Mouse (Mus musculus): ENCODE measurements at regions not wholly inside any gene's neighbourhood (a gene's known extent, or its start where the extent isn't known, plus 50 kb on each side); places are given as distances from the start of the nearest gene placed in this dataset.

DNA sequence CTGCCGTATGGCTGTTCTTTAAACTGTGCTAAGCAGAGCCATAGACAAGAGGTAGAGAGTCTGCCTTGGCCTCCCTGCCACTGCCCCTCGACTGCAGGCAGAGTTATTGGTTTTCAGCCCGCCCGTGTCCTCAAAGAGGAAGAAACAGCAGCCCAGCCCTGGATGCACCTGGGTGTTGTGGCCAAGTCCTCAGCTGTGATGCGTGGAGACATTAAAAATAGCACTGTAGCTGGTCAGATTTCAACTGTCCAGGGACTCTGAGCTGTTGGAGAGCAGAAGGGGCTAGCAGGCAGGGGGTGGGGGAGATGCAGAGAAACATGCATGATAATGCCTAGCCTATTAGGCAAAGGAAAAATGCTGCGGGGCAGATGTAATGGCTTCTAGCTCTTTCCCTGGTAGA lies 327.1 kb upstream of the Clint1 start:
- H3K9ac ChIP-seq (replicated peaks) = no peak overlapping the region
- no peaks in the 10 kb centered on the region for H3K9me3 ChIP-seq
- 68% methylated on average over 6 of the region's 6 CpGs for WGBS
- no peak overlapping the region for H3K27ac ChIP-seq (replicated peaks)
- H3K4me1 ChIP-seq = peaks cover 5% of the 10 kb centered on the region; the same call in 1 of the 2 replicates
- no peak overlapping the region for H3K4me3 ChIP-seq
- H3K36me3 ChIP-seq = no peaks in the 10 kb centered on the region
- no peak for ATAC-seq (replicated peaks)
- no peak overlapping the region for H3K4me2 ChIP-seq (replicated peaks)
- no peaks in the 10 kb centered on the region for H3K27me3 ChIP-seq

- Histone ChIP-seq H3K4me3 (no peak overlapping the region), H3K9me3 (no peaks in the 10 kb centered on the region), H3K27me3 (no peaks in the 10 kb centered on the region), H3K36me3 (no peaks in the 10 kb centered on the region), H3K9ac (replicated peaks) (no peak overlapping the region), H3K4me2 (replicated peaks) (no peak overlapping the region), H3K4me1 (no peaks in the 10 kb centered on the region), H3K27ac (replicated peaks) (no peak overlapping the region)
- 88% methylated on average over 9 of the region's 9 CpGs for WGBS
- ATAC-seq (replicated peaks) = no peak
These were observed 320.7 kb upstream of the Clint1 start for GRCm38 (mm10) chr11:45531044-45531626.

- no peak for ATAC-seq (replicated peaks)
- Histone ChIP-seq H3K9me3 (no peaks in the 10 kb centered on the region), H3K4me1 (no peaks in the 10 kb centered on the region), H3K4me3 (no peak overlapping the region), H3K27me3 (no peaks in the 10 kb centered on the region), H3K36me3 (no peaks in the 10 kb centered on the region), H3K4me2 (replicated peaks) (no peak overlapping the region), H3K9ac (replicated peaks) (no peak overlapping the region), H3K27ac (replicated peaks) (no peak overlapping the region)
- 63% methylated on average over 7 of the region's 7 CpGs for WGBS
These were observed 318.3 kb upstream of the Clint1 start for GRCm38 (mm10) chr11:45533402-45534056.

DNA sequence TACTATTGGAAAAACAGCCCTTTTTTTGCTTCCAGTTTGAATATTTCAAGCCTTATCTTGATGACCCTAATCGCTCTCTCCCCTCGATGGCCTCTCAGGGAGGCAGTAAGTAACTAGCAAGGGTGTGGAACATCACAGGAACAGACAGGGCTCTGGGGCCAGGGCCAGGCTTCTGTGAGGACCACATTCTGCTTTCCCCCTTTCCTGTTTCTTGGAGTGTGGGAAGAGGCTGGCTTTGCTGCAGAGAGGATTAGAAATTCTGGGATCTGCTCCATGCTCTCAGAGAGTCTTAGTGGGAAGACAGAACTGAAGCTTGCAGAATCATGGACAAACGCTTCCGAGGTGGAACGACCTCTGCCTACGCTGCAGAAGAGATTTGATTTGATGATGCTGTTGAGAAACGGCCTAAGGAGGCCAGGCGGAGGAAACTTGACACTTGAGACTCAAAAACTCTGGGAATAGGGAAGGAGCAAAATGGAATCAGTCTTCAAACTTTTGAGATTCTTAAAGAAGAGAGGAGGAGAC lies 316.3 kb upstream of the Clint1 start:
- Histone ChIP-seq H3K4me2 (replicated peaks) (no peak overlapping the region), H3K36me3 (no peaks in the 10 kb centered on the region), H3K4me3 (no peak overlapping the region), H3K9me3 (no peaks in the 10 kb centered on the region), H3K9ac (replicated peaks) (no peak overlapping the region), H3K4me1 (no peaks in the 10 kb centered on the region), H3K27me3 (no peaks in the 10 kb centered on the region), H3K27ac (replicated peaks) (no peak overlapping the region)
- ATAC-seq (replicated peaks) = no peak
- 78% methylated on average over 8 of the region's 8 CpGs for whole genome bisulfite sequencing

GRCm38 (mm10) chr11:45538011-45538410 lies 313.8 kb upstream of the Clint1 start:
- ATAC-seq (replicated peaks) = no peak
- H3K27ac ChIP-seq (replicated peaks) = no peak overlapping the region
- H3K9me3 ChIP-seq = no peaks in the 10 kb centered on the region
- H3K4me2 ChIP-seq (replicated peaks) = no peak overlapping the region
- no peaks in the 10 kb centered on the region for H3K4me1 ChIP-seq
- H3K4me3 ChIP-seq = no peak overlapping the region
- no peaks in the 10 kb centered on the region for H3K27me3 ChIP-seq
- no peak overlapping the region for H3K9ac ChIP-seq (replicated peaks)
- no peaks in the 10 kb centered on the region for H3K36me3 ChIP-seq
- whole genome bisulfite sequencing = 61% methylated on average over 7 of the region's 7 CpGs

DNA sequence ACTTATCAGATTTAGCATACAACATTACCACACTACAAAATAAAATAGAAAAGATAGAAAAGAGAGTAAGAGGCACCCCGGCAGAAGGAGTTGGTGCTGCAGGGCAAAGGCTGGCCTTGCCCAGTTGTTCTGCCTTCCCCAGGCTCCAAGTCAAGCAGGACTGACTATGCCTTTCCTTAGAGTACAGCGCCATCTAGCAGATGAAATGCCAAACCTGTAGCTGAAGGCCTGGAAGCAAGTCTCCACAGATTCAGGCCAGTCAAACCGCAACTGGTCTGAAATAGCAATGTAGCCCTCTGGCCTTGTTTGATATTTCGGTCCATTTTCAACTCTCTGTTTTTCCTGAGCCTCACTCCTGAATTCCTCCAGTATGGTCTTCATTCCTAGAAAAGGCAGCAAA lies 312.4 kb upstream of the Clint1 start:
- peak; percentile 82 for ATAC-seq (replicated peaks)
- Histone ChIP-seq H3K9me3 (no peaks in the 10 kb centered on the region), H3K27me3 (no peaks in the 10 kb centered on the region), H3K4me1 (no peaks in the 10 kb centered on the region), H3K36me3 (no peaks in the 10 kb centered on the region), H3K4me3 (no peak overlapping the region), H3K4me2 (replicated peaks) (no peak overlapping the region), H3K9ac (replicated peaks) (no peak overlapping the region), H3K27ac (replicated peaks) (no peak overlapping the region)
- WGBS = 46% methylated on average over 4 of the region's 4 CpGs

- Histone ChIP-seq H3K9ac (replicated peaks) (no peak overlapping the region), H3K4me3 (no peak overlapping the region), H3K27me3 (no peaks in the 10 kb centered on the region), H3K9me3 (no peaks in the 10 kb centered on the region), H3K4me1 (no peaks in the 10 kb centered on the region), H3K4me2 (replicated peaks) (no peak overlapping the region), H3K27ac (replicated peaks) (no peak overlapping the region), H3K36me3 (no peaks in the 10 kb centered on the region)
- no peak for ATAC-seq (replicated peaks)
- 90% methylated on average over 3 of the region's 3 CpGs for WGBS
These were observed 307.3 kb upstream of the Clint1 start for GRCm38 (mm10) chr11:45544531-45544930.

GRCm38 (mm10) chr11:45545896-45546626 lies 305.8 kb upstream of the Clint1 start:
- Histone ChIP-seq H3K9ac (replicated peaks) (no peak overlapping the region), H3K9me3 (no peaks in the 10 kb centered on the region), H3K36me3 (no peaks in the 10 kb centered on the region), H3K4me1 (peaks cover 5% of the 10 kb centered on the region), H3K4me3 (no peak overlapping the region), H3K27me3 (no peaks in the 10 kb centered on the region), H3K4me2 (replicated peaks) (no peak overlapping the region), H3K27ac (replicated peaks) (no peak overlapping the region)
- 88% methylated on average over 11 of the region's 11 CpGs for WGBS
- ATAC-seq (replicated peaks) = no peak

- H3K27me3 ChIP-seq = no peaks in the 10 kb centered on the region
- H3K4me1 ChIP-seq = peaks cover 5% of the 10 kb centered on the region
- ATAC-seq (replicated peaks) = no peak
- 88% methylated on average over 2 of the region's 2 CpGs for WGBS
- H3K36me3 ChIP-seq = no peaks in the 10 kb centered on the region
- no peaks in the 10 kb centered on the region for H3K9me3 ChIP-seq
- no peak overlapping the region for H3K4me2 ChIP-seq (replicated peaks)
- H3K9ac ChIP-seq (replicated peaks) = no peak overlapping the region
- no peak overlapping the region for H3K27ac ChIP-seq (replicated peaks)
- no peak overlapping the region for H3K4me3 ChIP-seq
These were observed 305.0 kb upstream of the Clint1 start for GRCm38 (mm10) chr11:45546861-45547260.

- ATAC-seq (replicated peaks) = no peak
- Histone ChIP-seq H3K27ac (replicated peaks) (no peak overlapping the region), H3K9ac (replicated peaks) (no peak overlapping the region), H3K4me1 (peaks cover 5% of the 10 kb centered on the region), H3K27me3 (no peaks in the 10 kb centered on the region), H3K4me3 (no peak overlapping the region), H3K4me2 (replicated peaks) (no peak overlapping the region), H3K9me3 (no peaks in the 10 kb centered on the region), H3K36me3 (no peaks in the 10 kb centered on the region)
- 36% methylated on average over 7 of the region's 7 CpGs for WGBS
These were observed 301.5 kb upstream of the Clint1 start for GRCm38 (mm10) chr11:45550376-45550775.

DNA sequence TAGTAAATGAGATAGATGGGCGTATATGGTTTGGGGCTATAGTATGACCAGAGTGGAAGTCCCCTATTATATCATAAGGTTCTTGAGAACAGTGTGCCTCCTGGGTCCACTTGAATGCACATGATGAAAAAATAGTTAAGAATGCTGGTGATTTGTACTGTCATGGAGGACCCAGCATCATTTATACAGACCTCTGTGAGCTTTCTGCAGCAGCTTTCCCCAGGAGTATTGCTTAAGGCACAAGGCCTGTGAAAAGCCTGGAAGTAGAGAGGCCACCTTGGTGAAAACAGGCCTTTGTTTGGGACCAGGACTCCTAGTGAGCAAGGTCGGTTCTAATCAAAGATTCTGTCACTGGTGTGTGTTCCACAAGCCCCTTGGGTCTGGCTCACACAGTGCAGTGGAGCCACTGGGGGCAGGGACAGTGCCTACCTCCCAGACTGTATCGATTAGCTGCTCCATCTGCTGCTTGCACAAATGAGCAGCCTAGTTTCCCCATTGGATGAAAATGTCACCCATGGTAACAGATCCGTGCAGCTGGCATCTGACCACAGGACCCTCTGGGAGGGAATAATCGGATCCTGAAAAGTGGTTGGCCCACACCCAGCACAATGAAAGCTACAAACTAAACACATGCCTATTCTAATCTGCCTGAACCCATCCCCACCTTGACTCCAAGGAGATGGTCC lies 274.2 kb upstream of the Clint1 start:
- H3K27ac ChIP-seq (replicated peaks) = no peak overlapping the region
- H3K9ac ChIP-seq (replicated peaks) = no peak overlapping the region
- no peak overlapping the region for H3K4me3 ChIP-seq
- H3K4me1 ChIP-seq = peaks cover 8% of the 10 kb centered on the region
- 20% methylated on average over 5 of the region's 5 CpGs for WGBS
- peak; percentile 80 for ATAC-seq (replicated peaks)
- H3K9me3 ChIP-seq = no peaks in the 10 kb centered on the region
- H3K4me2 ChIP-seq (replicated peaks) = no peak overlapping the region
- no peaks in the 10 kb centered on the region for H3K36me3 ChIP-seq
- H3K27me3 ChIP-seq = no peaks in the 10 kb centered on the region

- peaks cover 14% of the 10 kb centered on the region for H3K4me1 ChIP-seq
- no peak overlapping the region for H3K27ac ChIP-seq (replicated peaks)
- ATAC-seq (replicated peaks) = no peak
- no peaks in the 10 kb centered on the region for H3K9me3 ChIP-seq
- H3K9ac ChIP-seq (replicated peaks) = no peak overlapping the region
- 46% methylated on average over 3 of the region's 3 CpGs for WGBS
- H3K27me3 ChIP-seq = no peaks in the 10 kb centered on the region
- H3K36me3 ChIP-seq = no peaks in the 10 kb centered on the region
- no peak overlapping the region for H3K4me3 ChIP-seq
- no peak overlapping the region for H3K4me2 ChIP-seq (replicated peaks)
These were observed 259.5 kb upstream of the Clint1 start for GRCm38 (mm10) chr11:45592335-45592734.

Measured in forebrain, embryonic 15.5 days (tissue).